Mouse (Mus musculus): Measurements from ENCODE around the gene Rem2.

The Rem2 gene

GRCm38 (mm10) chr14:54443712-54444618 is 31.9 kb upstream of the Rem2 start:
- no peak for DNase-seq (ENCODE audit: extremely low spot score, low read depth, low spot score)

GRCm38 (mm10) chr14:54445476-54445875 is 30.4 kb upstream of the Rem2 start:
- DNase-seq (ENCODE audit: extremely low spot score, low read depth, low spot score) = no peak

DNA sequence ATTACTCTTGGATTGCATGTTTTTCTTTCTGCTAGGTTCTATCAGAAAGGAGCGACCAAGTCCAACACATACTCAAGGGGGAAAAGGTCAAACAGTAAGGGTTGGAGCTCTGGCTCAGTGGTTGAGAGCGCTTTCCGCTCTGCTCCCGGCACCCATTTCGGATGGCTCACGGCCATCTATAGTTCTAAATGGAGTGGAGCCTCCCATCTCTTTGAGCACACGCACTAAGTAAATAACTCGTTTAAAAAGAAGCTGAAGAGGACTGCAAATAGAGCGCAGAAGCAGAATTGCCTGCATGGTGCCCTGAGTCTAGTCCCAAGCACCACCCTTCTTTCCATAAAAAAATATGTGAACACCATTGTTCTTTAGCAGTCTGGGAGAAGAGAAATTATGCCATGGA is 22.3 kb upstream of the Rem2 start:
- DNase-seq (ENCODE audit: extremely low spot score, low read depth, low spot score) = no peak

DNA sequence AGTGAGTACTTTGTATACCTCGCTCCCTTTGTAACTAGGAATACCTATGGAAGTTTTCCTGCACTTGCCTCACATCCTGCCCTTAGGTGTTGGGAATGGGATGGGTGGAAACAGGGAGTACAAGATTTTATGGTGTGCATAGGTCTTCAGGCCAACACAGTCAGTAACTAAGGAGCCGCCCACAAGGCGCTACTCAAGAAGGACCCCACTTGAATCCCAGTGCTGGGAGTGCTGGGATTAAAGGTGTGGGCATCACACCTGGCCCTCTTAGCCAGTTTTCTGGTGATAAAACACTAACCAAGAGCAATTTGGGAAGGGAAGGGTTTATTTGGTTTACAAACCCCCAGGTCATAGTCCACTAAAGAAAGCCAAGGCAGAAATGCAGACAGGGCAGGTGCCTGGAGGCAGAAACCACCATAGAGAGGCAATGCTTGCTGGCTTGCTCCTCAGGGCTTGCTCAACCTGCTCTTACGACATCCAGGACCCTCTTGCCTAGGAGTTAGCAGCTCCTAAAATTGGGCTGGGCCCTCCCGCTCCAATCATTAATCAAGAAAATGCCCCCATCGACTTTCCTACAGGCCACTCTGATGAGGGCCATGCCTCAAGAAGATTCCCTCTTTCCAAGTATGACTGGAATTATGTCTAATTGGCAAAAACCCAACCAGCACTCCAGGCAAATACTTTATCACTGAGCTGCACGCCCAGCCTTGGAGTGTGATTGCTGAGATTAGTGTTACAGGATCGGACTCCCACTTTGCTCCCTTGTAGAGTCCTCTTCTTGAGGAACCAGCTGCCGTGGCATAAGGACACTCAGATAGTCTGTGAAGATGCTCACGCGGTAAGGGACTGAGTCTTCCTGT is 21.0 kb upstream of the Rem2 start:
- DNase-seq (ENCODE audit: extremely low spot score, low read depth, low spot score) = no peak

GRCm38 (mm10) chr14:54457907-54458569 is 17.9 kb upstream of the Rem2 start:
- no peak for DNase-seq (ENCODE audit: extremely low spot score, low read depth, low spot score)

- DNase-seq (ENCODE audit: extremely low spot score, low read depth, low spot score) = no peak
These were observed 13.8 kb upstream of the Rem2 start for GRCm38 (mm10) chr14:54462146-54462545.

DNA sequence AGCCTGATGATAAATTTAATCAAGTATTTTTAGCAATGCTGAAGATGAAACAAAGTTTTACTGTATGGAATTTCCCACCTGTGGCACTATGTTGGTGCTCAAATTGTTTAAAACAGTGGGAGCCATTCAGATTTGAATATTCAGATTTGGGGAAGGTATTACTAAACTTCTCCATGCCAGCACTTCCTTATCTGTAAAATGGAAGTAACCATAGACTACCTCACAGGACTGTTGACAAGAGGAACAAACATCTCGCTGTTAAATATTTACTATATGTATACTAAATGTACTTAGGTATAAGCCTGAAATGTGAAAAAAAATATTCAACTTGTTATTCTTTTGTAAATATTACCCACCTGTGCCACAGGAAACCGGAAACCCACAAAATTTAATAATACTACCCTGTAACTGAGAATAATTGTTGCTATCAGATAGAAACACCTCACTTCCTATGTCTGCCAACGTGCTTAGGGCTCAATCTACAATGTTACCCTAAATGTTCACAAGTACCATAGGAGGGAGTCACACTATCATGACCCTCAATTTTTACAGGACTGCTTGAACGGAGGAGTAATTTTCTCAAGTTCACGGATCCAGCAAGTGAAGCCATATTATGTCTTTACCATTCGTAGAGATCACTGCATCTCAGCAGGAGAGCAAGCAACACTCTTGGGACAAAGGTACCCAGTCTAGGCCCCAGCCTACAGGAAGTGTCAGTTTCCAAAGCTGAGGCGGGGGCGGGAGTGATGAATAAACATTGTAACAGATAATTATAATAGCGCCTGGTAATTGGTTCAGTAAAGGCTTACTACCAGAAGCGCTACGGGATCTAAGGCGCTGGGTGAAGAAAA is 12.6 kb upstream of the Rem2 start:
- no peak for DNase-seq (ENCODE audit: extremely low spot score, low read depth, low spot score)

DNA sequence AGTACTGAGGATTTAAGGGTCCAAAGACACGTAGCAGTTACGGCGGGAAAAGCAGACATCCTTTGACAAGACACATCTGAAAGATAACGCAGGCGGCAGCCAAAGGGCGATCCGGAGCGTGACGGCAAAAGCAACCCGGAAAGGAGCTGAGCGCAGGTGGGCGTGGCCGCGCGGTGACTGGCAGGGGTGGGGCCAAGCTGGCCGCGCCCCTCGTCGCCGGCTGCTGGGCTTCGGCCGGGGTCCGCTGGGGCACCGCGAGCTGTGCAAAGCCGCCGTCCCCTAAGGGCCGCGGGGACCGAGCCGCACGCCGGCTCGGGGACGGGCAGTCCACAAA is 12.0 kb upstream of the Rem2 start, which contains the start of gene Lrp10:
Gene Lrp10, plus strand, starts transcription at position 179 of the 334 bp plus-strand sequence.
- DNase-seq (ENCODE audit: extremely low spot score, low read depth, low spot score) = no peak

GRCm38 (mm10) chr14:54464293-54465005 is 11.5 kb upstream of the Rem2 start:
- DNase-seq (ENCODE audit: extremely low spot score, low read depth, low spot score) = no peak

DNA sequence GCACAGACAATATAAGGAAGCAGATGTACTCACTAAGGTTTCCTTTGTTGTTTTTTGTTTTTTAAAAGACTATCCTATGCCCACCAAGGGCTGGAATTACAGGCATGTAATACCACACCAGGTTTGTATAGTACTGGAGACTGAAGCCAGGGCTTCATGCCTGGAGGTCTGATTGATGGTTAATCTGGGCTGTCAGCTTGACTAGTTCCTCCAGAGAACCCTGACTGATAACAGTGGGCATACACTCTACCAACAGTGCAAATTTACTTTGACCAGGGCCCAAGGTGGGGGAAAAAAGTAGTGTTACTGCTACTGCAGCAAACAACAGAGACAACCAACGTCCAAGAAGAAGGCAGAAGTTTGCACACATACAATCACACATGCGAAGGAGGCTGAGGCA is 4.4 kb upstream of the Rem2 start:
- DNase-seq (ENCODE audit: extremely low spot score, low read depth, low spot score) = no peak

DNA sequence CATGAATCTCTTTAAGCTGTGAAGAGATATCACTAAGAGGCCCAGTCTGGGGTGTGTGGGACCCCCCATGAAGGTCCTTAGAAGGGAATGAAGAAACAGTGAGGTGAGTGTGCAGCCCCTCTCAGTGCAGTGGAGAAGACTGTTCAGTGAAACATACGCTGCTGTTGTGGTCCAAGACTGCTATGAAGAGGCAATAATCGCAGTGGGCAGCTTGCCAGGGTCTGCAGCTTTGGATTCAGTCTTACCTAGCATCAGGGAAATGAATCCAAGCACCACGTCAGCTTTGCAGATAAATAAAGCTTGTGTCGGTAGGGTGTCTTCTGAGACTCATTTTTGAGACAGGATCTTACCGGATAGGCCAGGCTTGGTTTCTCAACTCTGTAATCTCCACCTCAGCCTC is 3.2 kb upstream of the Rem2 start:
- DNase-seq (ENCODE audit: extremely low spot score, low read depth, low spot score) = no peak

DNA sequence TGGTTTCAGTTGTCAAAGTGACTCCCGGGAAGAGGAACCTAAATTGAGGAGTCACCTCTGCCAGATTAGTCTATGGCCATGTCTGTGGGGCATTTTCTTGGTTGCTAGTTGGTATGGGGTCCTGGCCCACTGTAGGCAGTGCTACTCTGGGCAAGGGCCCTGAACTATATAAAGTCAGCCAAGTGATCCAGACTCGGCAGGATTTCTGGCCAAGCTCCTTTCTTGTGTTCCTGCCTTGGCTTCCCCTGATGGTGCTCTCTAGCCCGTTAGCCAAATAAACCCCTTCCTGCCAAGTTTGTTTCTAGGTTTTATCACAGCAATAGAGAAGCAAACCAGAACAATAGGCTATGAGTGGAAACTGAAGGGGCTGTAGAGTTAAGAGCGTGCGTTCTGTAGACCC is 1.2 kb upstream of the Rem2 start:
- DNase-seq (ENCODE audit: extremely low spot score, low read depth, low spot score) = no peak

GRCm38 (mm10) chr14:54477172-54477909 is 1.4 kb downstream of the Rem2 start:
- DNase-seq (ENCODE audit: extremely low spot score, low read depth, low spot score) = no peak

GRCm38 (mm10) chr14:54479451-54479920 is 3.6 kb downstream of the Rem2 start:
- no peak for DNase-seq (ENCODE audit: extremely low spot score, low read depth, low spot score)

- no peak for DNase-seq (ENCODE audit: extremely low spot score, low read depth, low spot score)
These were observed 4.8 kb downstream of the Rem2 start for GRCm38 (mm10) chr14:54480673-54481072.

GRCm38 (mm10) chr14:54481402-54481801 is 5.5 kb downstream of the Rem2 start:
- no peak for DNase-seq (ENCODE audit: extremely low spot score, low read depth, low spot score)

- DNase-seq (ENCODE audit: extremely low spot score, low read depth, low spot score) = no peak
These were observed 6.6 kb downstream of the Rem2 start for GRCm38 (mm10) chr14:54482498-54482897.

DNA sequence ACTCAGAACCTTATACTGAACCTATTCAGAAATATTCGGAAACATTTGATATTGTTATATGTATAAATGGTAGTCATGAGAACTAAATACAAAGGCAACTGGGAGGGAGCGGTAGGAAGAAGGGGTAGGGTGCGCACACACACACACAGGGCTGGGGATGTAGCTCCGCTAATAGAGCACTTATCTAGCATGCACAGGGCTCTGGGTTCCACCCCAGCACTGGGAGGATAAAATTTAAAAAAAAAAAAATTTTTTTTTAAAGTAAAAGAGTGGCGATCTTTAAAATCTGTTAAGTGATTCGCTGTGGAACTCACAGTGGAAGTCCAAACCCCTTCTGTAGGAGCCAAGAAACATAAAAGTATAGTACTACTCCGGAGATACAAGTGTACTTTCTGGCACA is 10.0 kb downstream of the Rem2 start:
- DNase-seq (ENCODE audit: extremely low spot score, low read depth, low spot score) = no peak

DNA sequence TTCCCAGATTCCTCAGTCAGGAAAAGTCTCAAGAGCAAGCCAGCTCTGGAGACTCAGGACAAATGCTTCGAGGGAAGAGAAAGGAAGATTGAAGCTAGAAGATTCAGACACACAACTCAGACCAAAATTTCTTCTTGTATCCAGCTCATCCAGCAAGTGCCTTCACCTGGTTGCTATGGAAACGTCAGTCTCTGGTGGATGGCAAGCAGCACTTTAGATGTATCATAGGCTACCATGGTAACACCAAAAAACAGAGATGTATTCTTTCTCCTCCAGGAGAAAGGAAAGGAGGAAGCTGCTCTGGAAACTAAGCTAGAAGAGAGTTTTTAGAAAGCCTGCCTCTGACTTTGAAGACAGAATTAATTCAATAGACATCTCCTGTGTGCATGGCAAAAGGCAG is 11.8 kb downstream of the Rem2 start:
- DNase-seq (ENCODE audit: extremely low spot score, low read depth, low spot score) = no peak
